Mouse (Mus musculus) limb, embryonic 14.5 days (tissue): Measurements from ENCODE around the gene Csf1. TPM values are rescaled to one million over a fixed set of nuclear protein-coding genes. Genes with fewer than 3 reads are reported as not detected.
A peak's percentile ranks its signal among the peaks of the same experiment; 100 is the strongest.

ENCODE experiments used
- ATAC-seq: fragments of 200-750 bp; cut with Nextera tagmentation; 2 replicates; pipeline ENCODE4 v1.8.0; 2017; ENCODE audit warnings: low read depth, moderate number of reproducible peaks, moderate TSS enrichment; ENCODE audit not compliant: low FRiP score
- DNase-seq: peaks from one replicate; pipeline ENCODE4 v3.0.0-alpha.2; 2015; ENCODE audit warnings: low spot score
- H3K27ac ChIP-seq: fragments of 300-500 bp; sonication (generic); replicated peaks from 2 replicates; pipeline ENCODE4 v1.5.1; 2014; ENCODE audit warnings: low read depth, mild to moderate bottlenecking, low read length, moderate library complexity, mixed read lengths
- H3K27me3 ChIP-seq: fragments of 300-500 bp; sonication (generic); 2 replicates; pipeline ENCODE4 v1.6.1; 2014; ENCODE audit warnings: low read length, mixed read lengths; ENCODE audit not compliant: control insufficient read depth, insufficient read depth
- H3K36me3 ChIP-seq: fragments of 300-500 bp; sonication (generic); 2 replicates; pipeline ENCODE4 v1.6.1; 2014; ENCODE audit warnings: mild to moderate bottlenecking, low read length, moderate library complexity, mixed read lengths; ENCODE audit not compliant: control insufficient read depth, insufficient read depth
- H3K4me1 ChIP-seq: fragments of 300-500 bp; sonication (generic); 2 replicates; pipeline ENCODE4 v1.6.1; 2014; ENCODE audit warnings: antibody characterized with exemption, low read length, mixed read lengths; ENCODE audit not compliant: control insufficient read depth, insufficient read depth
- H3K4me2 ChIP-seq: fragments of 300-500 bp; sonication (generic); replicated peaks from 2 replicates; pipeline ENCODE4 v1.6.1; 2014; ENCODE audit warnings: low read depth, mild to moderate bottlenecking, low read length, moderate library complexity; ENCODE audit not compliant: severe bottlenecking
- H3K4me3 ChIP-seq: fragments of 300-500 bp; sonication (generic); replicated peaks from 2 replicates; pipeline ENCODE4 v1.5.1; 2014; ENCODE audit warnings: low read length
- H3K9ac ChIP-seq: fragments of 300-500 bp; sonication (generic); 2 replicates; pipeline ENCODE4 v1.6.1; 2014; ENCODE audit warnings: mild to moderate bottlenecking, low read depth, low read length, moderate library complexity; ENCODE audit not compliant: severe bottlenecking
- H3K9me3 ChIP-seq: fragments of 300-500 bp; sonication (generic); 2 replicates; pipeline ENCODE4 v1.6.1; 2016; ENCODE audit warnings: low read length; ENCODE audit not compliant: control insufficient read depth
- POLR2A ChIP-seq: fragments of 200-500 bp; IDR thresholded peaks from 2 replicates; pipeline ENCODE4 v1.8.0; 2012; ENCODE audit warnings: inconsistent platforms, mild to moderate bottlenecking, moderate library complexity, borderline replicate concordance; ENCODE audit not compliant: insufficient read depth, insufficient read length; ENCODE audit errors: extremely low read depth
- WGBS: fragments of 180-500 bp; shearing (Covaris S2); extraction: QIAGEN DNeasy Blood & Tissue Kit; methylation state at CpG from one replicate; pipeline ENCODE4 v1.1.7; 2014; 5-methylcytosine and 5-hydroxymethylcytosine counted together
- polyA plus RNA-seq, 2 experiments: library from polyadenylated mRNA; depleted of rRNA in 1 of 2; stranded (reverse) in 1 of 2; unstranded in 1 of 2; fragments of >200 nt; fragmentation: Nextera tagmentation in 1 of 2; extraction: Ambion mirVana in 1 of 2; gene quantifications; 2 replicates each; pipeline versions ENCODE4 v1.2.1 to v1.2.3; 2012 to 2014

The Csf1 gene
- polyA plus RNA-seq, 2 experiments, result 12.7 to 14.9 TPM

DNA sequence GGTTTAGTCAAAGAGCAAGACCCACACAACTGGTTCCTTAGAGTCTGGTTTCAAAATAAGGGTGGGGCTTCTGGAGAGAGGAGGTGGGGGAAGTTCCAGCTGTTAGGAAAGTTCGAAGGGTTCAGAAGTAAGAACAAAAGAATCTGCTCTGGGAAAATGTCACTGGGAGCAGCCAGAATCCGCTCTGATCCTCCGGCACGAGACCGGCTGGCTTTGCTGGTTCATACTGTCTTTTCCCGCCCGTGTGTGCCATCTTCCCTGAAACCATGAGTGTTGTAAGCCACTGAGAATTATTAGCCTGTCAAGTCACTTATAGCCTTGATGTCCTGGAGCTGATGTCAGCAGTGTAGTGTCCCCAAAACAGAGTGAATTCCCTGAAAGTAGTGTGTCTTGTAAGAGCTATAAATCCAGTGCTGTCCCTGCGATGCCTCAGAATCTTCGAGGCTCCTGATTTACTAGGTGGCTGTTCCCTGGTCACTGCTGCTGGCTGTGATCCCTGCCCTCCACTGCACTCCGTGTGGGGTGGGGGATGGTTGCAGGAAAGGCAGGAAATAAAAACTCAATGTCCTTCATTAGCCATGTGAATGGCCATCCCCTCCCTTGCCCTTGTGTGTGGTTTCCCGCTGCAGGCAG, 26.8 kb upstream of the Csf1 start:
- Histone ChIP-seq H3K4me3 (no peak overlapping the region), H3K9ac (no peak overlapping the region), H3K27me3 (no peaks in the 10 kb centered on the region), H3K4me2 (no peak overlapping the region), H3K27ac (no peak overlapping the region), H3K9me3 (no peaks in the 10 kb centered on the region), H3K4me1 (peaks cover 23% of the 10 kb centered on the region), H3K36me3 (no peaks in the 10 kb centered on the region)
- DNase-seq, result no peak
- no peak for TF ChIP-seq POLR2A
- ATAC-seq, result 0 out of 2 replicates have a peak, but pooled peaks have one; percentile 29
- WGBS, result 39% methylated on average over 11 of the region's 11 CpGs

GRCm38 (mm10) chr3:107786344-107786743, 26.1 kb upstream of the Csf1 start:
- no peak for DNase-seq
- Histone ChIP-seq H3K4me2 (no peak overlapping the region), H3K9ac (no peak overlapping the region), H3K27ac (no peak overlapping the region), H3K36me3 (no peaks in the 10 kb centered on the region), H3K9me3 (no peaks in the 10 kb centered on the region), H3K4me3 (no peak overlapping the region), H3K27me3 (no peaks in the 10 kb centered on the region), H3K4me1 (peaks cover 23% of the 10 kb centered on the region)
- TF ChIP-seq POLR2A, result no peak
- ATAC-seq, result no peak
- whole genome bisulfite sequencing, result 92% methylated on average over 1 of the region's 1 CpGs

DNA sequence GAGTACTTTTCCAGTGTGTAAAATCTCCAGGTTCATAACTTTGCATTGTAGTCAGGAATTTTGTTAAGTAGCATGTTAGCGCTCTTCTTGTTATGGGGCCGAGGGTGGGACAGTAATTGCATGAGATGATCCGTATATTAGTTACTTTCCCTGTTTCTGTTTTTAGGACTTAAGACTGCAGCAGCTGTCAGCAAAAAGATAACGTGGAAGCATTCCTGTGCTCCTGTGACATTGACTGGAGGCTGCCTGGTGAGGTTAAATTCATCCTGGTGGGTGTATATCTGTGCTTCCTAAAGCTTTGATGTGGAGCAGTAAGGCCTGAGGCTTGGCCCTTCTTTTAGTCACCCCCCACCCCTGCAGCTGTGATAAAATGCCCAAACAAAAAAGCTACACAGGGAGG, 25.3 kb upstream of the Csf1 start:
- no peaks in the 10 kb centered on the region for H3K36me3 ChIP-seq
- no peak overlapping the region for H3K9ac ChIP-seq
- H3K4me1 ChIP-seq, result peaks cover 23% of the 10 kb centered on the region
- no peaks in the 10 kb centered on the region for H3K27me3 ChIP-seq
- no peaks in the 10 kb centered on the region for H3K9me3 ChIP-seq
- DNase-seq, result no peak
- no peak overlapping the region for H3K4me3 ChIP-seq
- no peak overlapping the region for H3K27ac ChIP-seq
- TF ChIP-seq POLR2A, result no peak
- no peak overlapping the region for H3K4me2 ChIP-seq
- WGBS, result 72% methylated on average over 4 of the region's 4 CpGs
- no peak for ATAC-seq

DNA sequence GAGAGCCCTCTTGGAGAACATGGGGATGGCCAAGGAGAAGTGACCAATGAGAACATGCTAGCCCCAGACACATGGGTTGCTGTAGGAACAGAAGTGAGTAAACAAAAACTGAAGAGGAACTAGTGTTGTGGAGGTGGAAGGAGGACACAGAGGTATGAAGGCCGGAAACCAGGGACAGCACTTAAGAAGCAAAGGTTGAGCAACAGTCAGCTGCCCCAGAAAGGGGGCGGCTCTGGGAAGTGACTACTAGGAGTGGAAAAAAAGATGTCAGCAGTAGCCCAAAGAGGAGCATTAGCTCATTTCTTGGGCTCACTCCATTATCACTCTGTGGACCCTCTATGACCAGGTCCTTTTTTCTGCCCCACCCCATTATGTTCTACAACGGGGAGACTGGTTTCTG, 23.0 kb upstream of the Csf1 start:
- H3K27ac ChIP-seq, result no peak overlapping the region

GRCm38 (mm10) chr3:107781304-107781703, 21.0 kb upstream of the Csf1 start:
- TF ChIP-seq POLR2A, result no peak
- no peaks in the 10 kb centered on the region for H3K9me3 ChIP-seq
- ATAC-seq (no peak), DNase-seq (no peak)
- no peak overlapping the region for H3K4me2 ChIP-seq
- no peaks in the 10 kb centered on the region for H3K4me1 ChIP-seq
- no peaks in the 10 kb centered on the region for H3K36me3 ChIP-seq
- no peak overlapping the region for H3K9ac ChIP-seq
- no peak overlapping the region for H3K4me3 ChIP-seq
- 90% methylated on average over 5 of the region's 5 CpGs for WGBS
- no peaks in the 10 kb centered on the region for H3K27me3 ChIP-seq
- no peak overlapping the region for H3K27ac ChIP-seq

More for the DNA sequence above, 23.0 kb upstream of the Csf1 start:
- ATAC-seq (no peak), DNase-seq (no peak)
- no peak overlapping the region for H3K4me2 ChIP-seq
- TF ChIP-seq POLR2A, result no peak
- no peaks in the 10 kb centered on the region for H3K9me3 ChIP-seq
- H3K9ac ChIP-seq, result no peak overlapping the region
- no peaks in the 10 kb centered on the region for H3K27me3 ChIP-seq
- no peaks in the 10 kb centered on the region for H3K36me3 ChIP-seq
- H3K4me3 ChIP-seq, result no peak overlapping the region
- peaks cover 15% of the 10 kb centered on the region for H3K4me1 ChIP-seq
- WGBS, result 94% methylated on average over 3 of the region's 3 CpGs
